Mouse (Mus musculus) bone marrow, adult 2 months (tissue): Measurements from ENCODE around the gene Tas1r3. TPM values are rescaled to one million over a fixed set of nuclear protein-coding genes. Genes with fewer than 3 reads are reported as not detected.

Experiments used
- H3K27ac ChIP-seq: fragments of 200-500 bp; 2 replicates; pipeline ENCODE4 v1.5.1; 2012; ENCODE audit warnings: low read depth, mild to moderate bottlenecking, control low read depth, inconsistent platforms, low read length; ENCODE audit not compliant: control insufficient read depth, poor library complexity, insufficient read depth
- H3K4me1 ChIP-seq: fragments of 200-500 bp; 2 replicates; pipeline ENCODE4 v1.6.1; 2011; ENCODE audit warnings: low read length; ENCODE audit not compliant: control insufficient read depth, insufficient read depth
- H3K4me3 ChIP-seq: fragments of 200-500 bp; replicated peaks from 2 replicates; pipeline ENCODE3; 2011; ENCODE audit warnings: mild to moderate bottlenecking, low read depth, low read length, control low read depth; ENCODE audit not compliant: control insufficient read depth
- CTCF ChIP-seq: fragments of 200-500 bp; IDR thresholded peaks from 2 replicates; pipeline ENCODE4 v1.5.1; 2011; ENCODE audit warnings: low read length, control low read depth; ENCODE audit not compliant: control insufficient read depth, insufficient read depth
- POLR2A ChIP-seq: fragments of 200-500 bp; IDR thresholded peaks from 2 replicates; pipeline ENCODE4 v1.6.1; 2011; ENCODE audit warnings: low read depth, mild to moderate bottlenecking, control low read depth, low read length, borderline replicate concordance; ENCODE audit not compliant: control insufficient read depth
- WGBS: fragments of 180-500 bp; shearing (Covaris S2); methylation state at CpG from one replicate; pipeline ENCODE4 v1.1.7; 2018; 5-methylcytosine and 5-hydroxymethylcytosine counted together
- polyA plus RNA-seq: library from polyadenylated mRNA; stranded (reverse); fragments of >200 nt; gene quantifications from 2 replicates; pipeline ENCODE4 v1.2.4, GENCODE M21; 2011; ENCODE audit warnings: low replicate concordance; ENCODE audit not compliant: missing spikeins, insufficient read depth, insufficient read length

Gene Tas1r3
- polyA plus RNA-seq, 1 experiment: 0.42 TPM

- under 1% methylated on average over 63 of the region's 63 CpGs for WGBS
- H3K4me1 ChIP-seq: peaks cover 2% of the 10 kb centered on the region
These were observed 6.3 kb upstream of the Tas1r3 start, which contains the start of the genes Cptp and Ints11 for GRCm38 (mm10) chr4:155869317-155870033. Gene Cptp, minus strand, starts transcription at chr4:155869440. Gene Ints11, plus strand, starts transcription at chr4:155869546.

GRCm38 (mm10) chr4:155868614-155869298 lies 5.6 kb upstream of the Tas1r3 start:
- Histone ChIP-seq H3K4me3 (peak overlapping the region; percentile 100), H3K27ac (peak overlapping the region; percentile 49), H3K4me1 (peaks cover 2% of the 10 kb centered on the region)
- WGBS: 8% methylated on average over 22 of the region's 22 CpGs
- TF ChIP-seq CTCF (no peak), POLR2A (no peak)

More at GRCm38 (mm10) chr4:155869317-155870033, 6.3 kb upstream of the Tas1r3 start, which contains the start of the genes Cptp and Ints11:
- peak within 1 kb of the TSS; percentile 52 for H3K27ac ChIP-seq
- TF ChIP-seq POLR2A (peak; percentile 70; the same call in 1 of the 2 replicates), CTCF (peak; percentile 1; the same call in 1 of the 2 replicates)
- H3K4me3 ChIP-seq: peak within 1 kb of the TSS; percentile 100

- Histone ChIP-seq H3K27ac (peak overlapping the region; percentile 46), H3K4me3 (no peak overlapping the region), H3K4me1 (peaks cover 6% of the 10 kb centered on the region)
- TF ChIP-seq CTCF (no peak), POLR2A (no peak)
- 57% methylated on average over 7 of the region's 7 CpGs for WGBS
These were observed 1.4 kb downstream of the Tas1r3 start for GRCm38 (mm10) chr4:155861787-155862186.

- Histone ChIP-seq H3K4me1 (peaks cover 6% of the 10 kb centered on the region), H3K4me3 (no peak overlapping the region), H3K27ac (no peak overlapping the region)
- 57% methylated on average over 13 of the region's 13 CpGs for WGBS
- no peak for TF ChIP-seq CTCF
These were observed 3.8 kb downstream of the Tas1r3 start for GRCm38 (mm10) chr4:155859318-155859717.

GRCm38 (mm10) chr4:155856881-155857280 lies 6.3 kb downstream of the Tas1r3 start:
- H3K27ac ChIP-seq: no peak overlapping the region; the same call in 1 of the 2 replicates
- TF ChIP-seq CTCF (no peak), POLR2A (no peak)
- 57% methylated on average over 3 of the region's 3 CpGs for WGBS
- H3K4me1 ChIP-seq: peaks cover 2% of the 10 kb centered on the region; the same call in 1 of the 2 replicates
- no peak overlapping the region for H3K4me3 ChIP-seq

- no peak overlapping the region for H3K27ac ChIP-seq
- 84% methylated on average over 12 of the region's 12 CpGs for WGBS
- TF ChIP-seq POLR2A (no peak), CTCF (no peak)
These were observed 7.1 kb downstream of the Tas1r3 start for GRCm38 (mm10) chr4:155856071-155856470.

GRCm38 (mm10) chr4:155854991-155855390 lies 8.2 kb downstream of the Tas1r3 start:
- Histone ChIP-seq H3K4me3 (no peak overlapping the region), H3K4me1 (no peaks in the 10 kb centered on the region), H3K27ac (no peak overlapping the region)
- TF ChIP-seq POLR2A: no peak
- no peak for TF ChIP-seq CTCF
- WGBS: 93% methylated on average over 12 of the region's 12 CpGs

More at GRCm38 (mm10) chr4:155856071-155856470, 7.1 kb downstream of the Tas1r3 start:
- no peaks in the 10 kb centered on the region for H3K4me1 ChIP-seq
- no peak overlapping the region for H3K4me3 ChIP-seq

- Histone ChIP-seq H3K4me3 (no peak overlapping the region), H3K27ac (no peak overlapping the region), H3K4me1 (peaks cover 3% of the 10 kb centered on the region)
- TF ChIP-seq POLR2A (no peak), CTCF (no peak)
- WGBS: 90% methylated on average over 9 of the region's 9 CpGs
These were observed 9.7 kb downstream of the Tas1r3 start for GRCm38 (mm10) chr4:155853421-155853820.
